Mouse (Mus musculus): Measurements from ENCODE around the gene Slc35f3. TPM values are rescaled to one million over a fixed set of nuclear protein-coding genes. Genes with fewer than 3 reads are reported as not detected.

The Slc35f3 gene
- polyA plus RNA-seq (2015; fragmentation: Illumina TruSeq; extraction: RNeasy Lipid Tissue Mini Kit (QIAGEN cat#74804); ENCODE audit: insufficient read depth, low read depth, low replicate concordance): not detected

GRCm38 (mm10) chr8:126298296-126299093, at the start of gene Slc35f3:
Gene Slc35f3, plus strand, starts transcription at chr8:126298558.

GRCm38 (mm10) chr8:126422174-126422919, 124.0 kb downstream of the Slc35f3 start, which contains the start of gene Coa6:
Gene Coa6, plus strand, starts transcription at chr8:126422515.

Other genes with a start within 250 kb of the Slc35f3 start
- 8.0 TPM for gene Coa6, start 124.0 kb downstream of the Slc35f3 start, polyA plus RNA-seq (2015; fragmentation: Illumina TruSeq; extraction: RNeasy Lipid Tissue Mini Kit (QIAGEN cat#74804); ENCODE audit: insufficient read depth, low read depth, low replicate concordance)
- 1.2 TPM for gene Tarbp1, start 176.5 kb downstream of the Slc35f3 start, polyA plus RNA-seq (2015; fragmentation: Illumina TruSeq; extraction: RNeasy Lipid Tissue Mini Kit (QIAGEN cat#74804); ENCODE audit: insufficient read depth, low read depth, low replicate concordance)

Data from pancreas, adult 10 weeks (tissue).